Mouse (Mus musculus) adrenal gland, postnatal 14 days (tissue): ENCODE data around the gene Ropn1l. TPM values are rescaled to one million over a fixed set of nuclear protein-coding genes. Genes with fewer than 3 reads are reported as not detected.

ENCODE experiments used
- DNase-seq: peaks from one replicate; pipeline ENCODE4 v3.0.0; 2021; ENCODE audit warnings: mixed read lengths
- total RNA-seq: library from RNA; stranded (reverse); gene quantifications from 2 replicates; pipeline ENCODE4 v1.2.3, GENCODE M21; 2021

Ropn1l gene
- total RNA-seq, 1 experiment from 2014 or later = 2.3 TPM

- no peak for DNase-seq
Observed at GRCm38 (mm10) chr15:31406881-31407280, 46.7 kb downstream of the Ropn1l start.

GRCm38 (mm10) chr15:31404346-31404745 lies 49.2 kb downstream of the Ropn1l start:
- no peak for DNase-seq

GRCm38 (mm10) chr15:31402200-31402892 lies 51.2 kb downstream of the Ropn1l start:
- no peak for DNase-seq

- DNase-seq = no peak
Observed at GRCm38 (mm10) chr15:31400974-31401373, 52.6 kb downstream of the Ropn1l start.

GRCm38 (mm10) chr15:31398769-31399168 lies 54.8 kb downstream of the Ropn1l start:
- no peak for DNase-seq

GRCm38 (mm10) chr15:31397379-31397778 lies 56.2 kb downstream of the Ropn1l start:
- no peak for DNase-seq

- no peak for DNase-seq
Observed at GRCm38 (mm10) chr15:31396755-31397154, 56.8 kb downstream of the Ropn1l start.

- DNase-seq = no peak
Observed at GRCm38 (mm10) chr15:31395986-31396385, 57.6 kb downstream of the Ropn1l start.

- DNase-seq = no peak
Observed at GRCm38 (mm10) chr15:31393402-31393801, 60.1 kb downstream of the Ropn1l start.

GRCm38 (mm10) chr15:31392705-31393104 lies 60.8 kb downstream of the Ropn1l start:
- no peak for DNase-seq

- DNase-seq = no peak
Observed at GRCm38 (mm10) chr15:31392135-31392534, 61.4 kb downstream of the Ropn1l start.

Other genes starting within 250 kb of the Ropn1l start
- gene Dap, start 229.4 kb downstream of the Ropn1l start, total RNA-seq = 66.7 and 81.4 TPM in 2 replicates
- gene Ankrd33b, start 86.0 kb downstream of the Ropn1l start, total RNA-seq = 1.6 and 1.9 TPM in 2 replicates
- gene March6, start 77.3 kb upstream of the Ropn1l start, total RNA-seq = 105 TPM in 2 replicates
- 73.9 and 91.6 TPM in 2 replicates for gene Cmbl, start 111.7 kb upstream of the Ropn1l start, total RNA-seq
- 290 and 308 TPM in 2 replicates for gene Cct5, start 148.1 kb upstream of the Ropn1l start, total RNA-seq
- 17.1 and 21.7 TPM in 2 replicates for gene Fam173b, start 148.1 kb upstream of the Ropn1l start, total RNA-seq